Mouse (Mus musculus) granulocyte monocyte progenitor cell, adult 5-6 weeks (primary cell): ENCODE data around the gene Pkd1. TPM values are rescaled to one million over a fixed set of nuclear protein-coding genes. Genes with fewer than 3 reads are reported as not detected.

Experiments used
- ATAC-seq: replicated peaks from 2 replicates; pipeline ENCODE4 v1.8.0; 2016; ENCODE audit warnings: mild to moderate bottlenecking, moderate TSS enrichment, inconsistent platforms; ENCODE audit not compliant: poor library complexity, severe bottlenecking
- total RNA-seq, 2 experiments: library from RNA; stranded (forward) in 1 of 2; stranded (reverse) in 1 of 2; fragments of 200-712, 200-1000 nt in 1 of 2; fragments of >200 nt in 1 of 2; fragmentation: Nextera tagmentation in 1 of 2; gene quantifications; 2 replicates each; pipeline ENCODE4 v1.2.3; 2014 to 2017

Pkd1 gene
- total RNA-seq, 2 experiments from 2014 or later: 9.1 to 19.0 TPM

- ATAC-seq: no peak
These were observed 18.6 kb upstream of the Pkd1 start for GRCm38 (mm10) chr17:24531064-24531463.

GRCm38 (mm10) chr17:24532045-24532444, 17.6 kb upstream of the Pkd1 start:
- ATAC-seq: no peak

GRCm38 (mm10) chr17:24533099-24533992, 16.3 kb upstream of the Pkd1 start:
- peak; percentile 92 for ATAC-seq

GRCm38 (mm10) chr17:24534160-24534718, 15.4 kb upstream of the Pkd1 start, which contains the start of gene Rab26:
Rab26 (minus strand) TSS chr17:24534210.
- ATAC-seq: no peak

GRCm38 (mm10) chr17:24535300-24535699, 14.3 kb upstream of the Pkd1 start:
- no peak for ATAC-seq

GRCm38 (mm10) chr17:24537536-24537935, 12.1 kb upstream of the Pkd1 start:
- no peak for ATAC-seq

- ATAC-seq: 0 out of 2 replicates have a peak, but pooled peaks have one; percentile 47
These were observed 10.7 kb upstream of the Pkd1 start for GRCm38 (mm10) chr17:24538950-24539349.

GRCm38 (mm10) chr17:24540375-24540774, 9.3 kb upstream of the Pkd1 start:
- peak; percentile 96 for ATAC-seq

GRCm38 (mm10) chr17:24544613-24545012, 5.0 kb upstream of the Pkd1 start:
- no peak for ATAC-seq

- ATAC-seq: no peak
These were observed 4.4 kb upstream of the Pkd1 start for GRCm38 (mm10) chr17:24545247-24545646.

- ATAC-seq: no peak
These were observed 3.4 kb upstream of the Pkd1 start for GRCm38 (mm10) chr17:24546234-24546633.

GRCm38 (mm10) chr17:24548435-24548834, 1.2 kb upstream of the Pkd1 start:
- ATAC-seq: no peak

GRCm38 (mm10) chr17:24548921-24549617, 565 bp upstream of the Pkd1 start:
- ATAC-seq: peak; percentile 12; the same call in 1 of the 2 replicates

- ATAC-seq: peak; percentile 25
These were observed 899 bp downstream of the Pkd1 start for GRCm38 (mm10) chr17:24550416-24551049.

GRCm38 (mm10) chr17:24551050-24551444, 1.4 kb downstream of the Pkd1 start:
- no peak for ATAC-seq

GRCm38 (mm10) chr17:24557091-24557490, 7.5 kb downstream of the Pkd1 start:
- ATAC-seq: no peak

- no peak; the same call in 1 of the 2 replicates for ATAC-seq
These were observed 9.0 kb downstream of the Pkd1 start for GRCm38 (mm10) chr17:24558600-24559099.

- ATAC-seq: peak; percentile 67
These were observed 9.5 kb downstream of the Pkd1 start for GRCm38 (mm10) chr17:24559146-24559545.

- no peak for ATAC-seq
These were observed 10.8 kb downstream of the Pkd1 start for GRCm38 (mm10) chr17:24560301-24561028.

- no peak for ATAC-seq
These were observed 12.0 kb downstream of the Pkd1 start for GRCm38 (mm10) chr17:24561592-24561991.
